ENCODE assay signal across 8 mouse cellular contexts in genomic region chr2:26506746-26507280, GRCm38 (mm10). TPM values are rescaled to one million over a fixed set of nuclear protein-coding genes. Genes with fewer than 3 reads are reported as not detected.
DNase-seq lines count a peak whose midpoint lies in the region; ATAC-seq and TF ChIP-seq lines count a peak whose summit lies in the region.

No protein-coding gene starts in this region.

- DNase-seq in heart, adult 2 months: peak in 1 of 2 experiments; percentile 37
- DNase-seq in heart, postnatal 25 days (ENCODE audit: low spot score): no peak
- DNase-seq in neural tube, embryonic 11.5 days (ENCODE audit: low spot score): no peak
- DNase-seq in neural tube, embryonic 10.5 days (ENCODE audit: extremely low spot score, low spot score): no peak
- no peak for DNase-seq in spleen, postnatal 14 days (ENCODE audit: low spot score in 2 of 2)
- DNase-seq in embryo, embryonic 11 days: no peak

- H3K9me3 ChIP-seq in neural tube, embryonic 11.5 days (ENCODE audit: control insufficient read depth, low read length): no peaks in the 10 kb centered on the region
- H3K9me3 ChIP-seq in intestine, embryonic 15.5 days: no peaks in the 10 kb centered on the region
- H3K9me3 ChIP-seq in stomach, embryonic 15.5 days: no peaks in the 10 kb centered on the region

- WGBS in heart, adult 2 months: 89% methylated on average over 3 of the region's 3 CpGs
- WGBS in neural tube, embryonic 11.5 days: 77% methylated on average over 3 of the region's 3 CpGs
- WGBS in intestine, embryonic 15.5 days: 91% methylated on average over 3 of the region's 3 CpGs
- 73% methylated on average over 3 of the region's 3 CpGs for WGBS in stomach, embryonic 15.5 days

- no peaks in the 10 kb centered on the region for H3K27me3 ChIP-seq in heart, adult 2 months (ENCODE audit: control insufficient read depth, insufficient read depth, low read length)
- H3K27me3 ChIP-seq in neural tube, embryonic 11.5 days (ENCODE audit: control insufficient read depth, insufficient read depth, low read length): no peaks in the 10 kb centered on the region
- no peaks in the 10 kb centered on the region for H3K27me3 ChIP-seq in intestine, embryonic 15.5 days (replicated peaks)
- no peaks in the 10 kb centered on the region for H3K27me3 ChIP-seq in stomach, embryonic 15.5 days (replicated peaks)

- H3K36me3 ChIP-seq in heart, adult 2 months (ENCODE audit: control insufficient read depth, insufficient read depth, low read length): no peaks in the 10 kb centered on the region
- no peaks in the 10 kb centered on the region for H3K36me3 ChIP-seq in neural tube, embryonic 11.5 days (ENCODE audit: control insufficient read depth, insufficient read depth, low read length)
- H3K36me3 ChIP-seq in intestine, embryonic 15.5 days: no peaks in the 10 kb centered on the region
- no peaks in the 10 kb centered on the region for H3K36me3 ChIP-seq in stomach, embryonic 15.5 days

- no peak for TF ChIP-seq POLR2A in heart, adult 2 months (IDR thresholded peaks at IDR 0.05; ENCODE audit: insufficient read depth, low read depth, low read length)

- H3K4me2 ChIP-seq in neural tube, embryonic 11.5 days (ENCODE audit: low read depth): no peak overlapping the region
- H3K4me2 ChIP-seq in intestine, embryonic 15.5 days (replicated peaks): peak overlapping the region; percentile 38; the same call in 1 of the 2 replicates
- H3K4me2 ChIP-seq in stomach, embryonic 15.5 days: peak overlapping the region; percentile 35; the same call in 1 of the 2 replicates

- TF ChIP-seq CTCF in heart, adult 2 months (IDR thresholded peaks at IDR 0.05): no peak

- H3K27ac ChIP-seq in heart, adult 2 months: peak overlapping the region; percentile 74
- 0 out of 2 replicates have a peak overlapping the region, but pooled peaks have one; percentile 60 for H3K27ac ChIP-seq in neural tube, embryonic 11.5 days (ENCODE audit: low read depth, low read length)
- H3K27ac ChIP-seq in intestine, embryonic 15.5 days: peak overlapping the region; percentile 88
- H3K27ac ChIP-seq in stomach, embryonic 15.5 days: peak overlapping the region; percentile 94

- H3K9ac ChIP-seq in heart, adult 2 months (ENCODE audit: low read depth, low read length): no peak overlapping the region
- peak overlapping the region; percentile 24; the same call in 1 of the 2 replicates for H3K9ac ChIP-seq in neural tube, embryonic 11.5 days (ENCODE audit: low read length)
- H3K9ac ChIP-seq in intestine, embryonic 15.5 days: peak overlapping the region; percentile 13
- no peak overlapping the region for H3K9ac ChIP-seq in stomach, embryonic 15.5 days

- no peak for TF ChIP-seq EP300 in heart, adult 2 months (IDR thresholded peaks at IDR 0.05; ENCODE audit: insufficient read depth, low read depth, low read length)

- peaks cover 14% of the 10 kb centered on the region for H3K4me1 ChIP-seq in heart, adult 2 months (ENCODE audit: control insufficient read depth, insufficient read depth, low read length)
- H3K4me1 ChIP-seq in neural tube, embryonic 11.5 days (ENCODE audit: control insufficient read depth, insufficient read depth, low read length): peaks cover 38% of the 10 kb centered on the region
- H3K4me1 ChIP-seq in intestine, embryonic 15.5 days (replicated peaks): peaks cover 40% of the 10 kb centered on the region
- H3K4me1 ChIP-seq in stomach, embryonic 15.5 days: peaks cover 46% of the 10 kb centered on the region

- H3K4me3 ChIP-seq in heart, adult 2 months: no peak overlapping the region
- H3K4me3 ChIP-seq in neural tube, embryonic 11.5 days (ENCODE audit: low read depth, low read length): no peak overlapping the region
- H3K4me3 ChIP-seq in intestine, embryonic 15.5 days (replicated peaks): no peak overlapping the region
- H3K4me3 ChIP-seq in stomach, embryonic 15.5 days (replicated peaks): no peak overlapping the region

- no peak for ATAC-seq in neural tube, embryonic 11.5 days (ENCODE audit: insufficient read depth, low FRiP score, low TSS enrichment)
- no peak for ATAC-seq in intestine, embryonic 15.5 days
- no peak for ATAC-seq in stomach, embryonic 15.5 days (ENCODE audit: insufficient read depth, low FRiP score, low read depth)

- intact Hi-C loops in heart, adult 2 months (cut with DNase I): no loop called here
- intact Hi-C loops in heart, postnatal 25 days (cut with DNase I): loop anchor here (5.0 kb wide), 1 partner anchor 40 kb away; no protein-coding TSS in a partner anchor

- no peaks in the 10 kb centered on the region for H3K79me2 ChIP-seq in heart, adult 2 months (replicated peaks; ENCODE audit: control insufficient read depth, insufficient read depth, low read length)

RNA-seq across cellular contexts. Expression of gene Notch1, which starts 9.7 kb away (rescaled TPM):
- total RNA-seq in heart, adult 2 months (2021): 10 to 100 TPM; 31.6 to 32.4 TPM
- 22.0 and 23.2 TPM in 2 replicates for polyA plus RNA-seq in heart, adult 2 months (2012; rRNA removed)
- 10 to 100 TPM; 27.5 to 32.3 TPM for total RNA-seq in heart, postnatal 25 days (2021)
- 56.9 and 60.4 TPM in 2 replicates for polyA plus RNA-seq in neural tube, embryonic 11.5 days (2014; fragmentation: Nextera tagmentation; extraction: Ambion mirVana)
- 11.3 and 12.2 TPM in 2 replicates for polyA plus RNA-seq in intestine, embryonic 15.5 days (2015; fragmentation: Nextera tagmentation; extraction: Ambion mirVana)
- 16.1 and 17.9 TPM in 2 replicates for polyA plus RNA-seq in stomach, embryonic 15.5 days (2015; fragmentation: Nextera tagmentation; extraction: Ambion mirVana)

Comparison
In these comparisons a context has a peak if more than half of its experiments do, and no peak if none do; other contexts are left out.
1. H3K9ac ChIP-seq: peak in neural tube, embryonic 11.5 days (single experiment) and intestine, embryonic 15.5 days (single experiment); none in heart, adult 2 months (single experiment) and stomach, embryonic 15.5 days (single experiment).
2. Peak in every context shown above with its lines, with median percentiles within 50 percentile points of each other: H3K27ac ChIP-seq.